Mouse (Mus musculus) MN1 (cell line): ENCODE results near the gene Txlna.

Source experiments
- DNase-seq: peaks from one replicate; pipeline ENCODE4 v3.0.0-alpha.2; 2016; ENCODE audit warnings: low spot score

The Txlna gene

DNA sequence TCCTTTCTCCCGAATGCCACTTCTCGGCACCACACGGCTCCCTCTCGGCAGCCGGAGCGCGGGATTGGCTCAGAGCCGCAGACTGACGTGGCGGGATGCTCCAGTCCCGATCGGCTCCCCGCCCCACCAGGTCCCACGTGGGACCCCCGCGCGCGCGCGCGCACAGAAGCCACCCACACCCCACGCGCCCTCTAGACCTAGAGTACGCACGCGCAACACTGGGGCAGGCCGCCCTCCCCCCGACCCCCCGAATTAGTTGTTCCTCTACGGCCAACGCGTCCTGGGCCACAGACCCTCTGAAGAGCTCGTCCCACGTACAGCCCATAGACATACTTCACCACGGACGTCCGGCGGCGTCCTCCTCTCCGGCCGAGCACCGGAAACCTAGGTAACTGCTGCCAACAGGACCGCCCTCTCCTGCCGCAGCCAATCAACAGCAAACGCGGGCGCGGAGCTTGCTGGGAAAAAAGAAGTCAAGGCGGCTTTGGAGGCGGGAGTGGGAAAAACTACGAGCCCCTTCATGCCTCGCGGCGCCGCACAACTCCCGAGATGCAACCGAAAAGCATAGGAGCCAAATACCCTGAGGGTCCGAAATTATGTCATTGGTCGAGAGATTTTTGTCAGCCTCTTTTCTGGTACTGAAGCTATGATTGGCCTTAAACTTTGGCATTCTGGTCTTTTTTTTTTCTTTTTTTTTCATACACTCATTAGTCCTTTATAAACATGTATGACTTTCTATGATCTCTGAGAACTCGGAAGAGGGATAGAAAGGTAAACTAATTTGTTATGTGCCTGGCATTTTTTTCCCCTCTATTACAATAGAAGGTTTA lies at the start of gene Txlna:
Gene Txlna, minus strand, starts transcription at position 428 of the 830 bp plus-strand sequence.
- peak; percentile 95 for DNase-seq

DNA sequence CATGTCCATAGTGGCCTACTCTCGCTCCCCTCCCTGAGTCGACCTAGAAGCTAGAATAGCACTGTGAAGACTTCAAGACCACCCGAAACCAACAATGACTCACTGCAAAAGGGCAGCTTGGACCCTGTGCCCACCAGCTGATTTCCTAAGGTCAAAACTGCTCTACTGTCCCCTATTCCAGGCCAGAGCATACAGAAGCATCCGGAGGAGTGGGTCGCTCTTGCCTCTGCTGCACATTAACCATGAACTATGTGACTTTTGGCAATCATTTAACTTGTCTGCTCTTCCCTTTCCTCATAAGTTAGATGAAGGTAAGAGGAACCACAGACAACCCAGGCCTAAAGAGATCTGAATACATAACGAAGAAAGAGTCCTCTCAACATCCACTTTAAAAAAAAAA lies 43.7 kb upstream of the Txlna start:
- no peak for DNase-seq

DNA sequence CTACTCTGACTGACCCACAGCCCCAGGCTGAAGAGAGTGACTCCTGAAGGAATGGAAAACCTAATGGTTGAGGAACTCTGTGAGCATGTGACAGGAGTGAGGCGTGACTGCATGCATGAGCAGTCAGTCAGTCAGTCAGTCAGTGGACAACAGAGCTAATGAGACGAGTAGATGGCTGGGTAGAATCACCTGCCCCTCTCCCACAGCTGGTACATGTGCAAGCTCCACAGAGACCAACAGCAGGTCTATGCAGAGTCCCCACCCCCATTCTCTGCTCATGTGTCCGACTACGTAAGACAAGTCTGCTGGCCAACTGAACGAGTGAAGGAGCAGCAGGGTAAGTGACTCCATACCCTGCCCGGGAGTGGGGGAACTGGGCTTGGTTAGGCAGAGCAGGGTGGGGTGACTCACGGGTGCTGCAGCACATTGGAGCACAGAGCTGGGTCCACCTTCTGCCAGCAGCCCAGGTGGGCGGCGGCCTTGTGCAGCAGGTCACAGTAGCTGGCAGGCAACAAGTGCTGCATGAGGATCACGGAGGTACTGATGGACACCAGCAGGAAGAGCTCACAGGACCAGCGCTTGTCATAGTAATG lies 43.1 kb upstream of the Txlna start:
- peak; percentile 30 for DNase-seq

DNA sequence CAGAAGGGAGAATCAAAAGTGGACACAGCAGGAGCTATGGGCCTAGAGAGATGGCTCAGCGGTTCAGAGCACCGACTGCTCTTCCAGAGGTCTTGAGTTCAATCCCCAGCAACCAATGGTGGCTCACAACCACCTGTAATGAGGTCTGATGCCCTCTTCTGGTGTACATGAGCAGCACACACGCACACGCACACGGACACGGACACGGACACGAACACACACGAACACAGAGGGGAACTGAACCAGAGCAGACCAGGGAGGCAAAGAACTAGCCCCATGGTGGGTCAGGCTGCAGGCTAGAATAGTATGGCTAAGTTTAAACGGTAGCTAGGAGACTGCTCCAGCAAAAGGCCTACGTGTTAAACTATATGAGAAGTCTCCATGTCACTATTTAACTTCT lies 41.0 kb upstream of the Txlna start:
- DNase-seq: no peak

DNA sequence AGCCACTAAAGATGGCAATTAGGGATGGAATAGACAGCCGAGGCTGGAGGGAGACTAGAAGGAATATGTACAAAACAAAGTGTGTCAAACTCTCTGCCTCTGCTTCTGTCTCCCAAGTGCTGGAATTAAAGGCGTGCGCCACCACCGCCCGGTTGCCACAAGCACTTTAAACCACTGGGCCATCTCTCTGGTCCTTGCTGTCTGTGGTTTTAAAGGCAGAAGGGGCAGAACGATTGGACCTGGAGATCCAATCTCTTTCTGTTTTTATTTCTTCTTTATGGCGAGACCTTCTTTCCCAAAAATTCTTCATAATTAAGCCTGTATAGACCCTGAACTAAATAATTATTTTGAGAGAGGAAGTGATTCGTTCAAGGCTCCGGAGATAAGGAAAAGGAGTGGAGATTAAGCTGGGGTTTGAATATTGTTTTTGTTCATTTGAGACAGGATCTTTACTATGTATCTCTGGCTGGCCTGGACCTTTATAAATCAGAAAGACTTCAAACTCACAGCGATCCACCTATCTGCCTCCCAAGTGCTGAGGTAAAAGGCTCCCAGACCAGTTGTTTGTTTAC lies 32.1 kb upstream of the Txlna start:
- no peak for DNase-seq

DNA sequence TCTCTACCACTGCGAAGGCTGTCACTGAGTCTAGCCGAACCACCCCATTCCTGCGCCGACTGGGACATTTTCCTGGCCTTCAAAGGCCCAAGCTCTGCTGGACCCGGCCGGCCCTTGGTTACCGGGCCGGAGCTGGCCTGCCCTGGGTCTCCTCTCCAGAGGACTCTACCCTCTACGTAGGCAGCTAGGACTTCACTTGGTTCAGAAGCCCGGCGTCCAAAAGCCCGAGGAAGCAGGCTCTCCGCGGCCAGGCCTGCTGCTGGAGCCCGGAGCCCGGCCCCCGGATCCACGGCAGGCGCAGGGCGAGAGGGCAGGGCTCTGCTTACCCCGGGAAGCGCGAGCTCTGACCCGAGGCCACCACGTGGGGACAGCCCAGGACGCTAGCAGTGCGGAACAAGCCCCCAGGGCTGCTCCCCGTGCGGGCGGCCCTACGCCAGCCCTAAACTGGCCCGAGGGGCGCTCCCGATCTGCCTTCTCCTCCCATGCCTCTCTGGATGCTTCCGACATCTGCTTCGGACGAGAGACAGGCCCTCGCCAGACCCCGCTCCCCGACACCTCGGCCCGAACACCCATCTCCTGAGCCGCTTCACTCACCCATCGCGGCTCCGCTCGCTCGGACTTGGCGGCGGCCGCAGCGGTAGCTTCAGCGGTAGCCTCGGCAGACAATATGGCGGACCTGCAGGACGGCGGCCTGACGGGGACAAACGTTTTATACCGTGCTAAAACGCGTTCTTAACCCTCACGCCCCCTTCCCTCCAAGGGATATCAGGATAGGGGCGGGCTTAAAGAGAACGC lies 31.4 kb upstream of the Txlna start, which contains the start of gene Kpna6:
Gene Kpna6, minus strand, starts transcription at position 685 of the 795 bp plus-strand sequence.
- DNase-seq: peak; percentile 89

DNA sequence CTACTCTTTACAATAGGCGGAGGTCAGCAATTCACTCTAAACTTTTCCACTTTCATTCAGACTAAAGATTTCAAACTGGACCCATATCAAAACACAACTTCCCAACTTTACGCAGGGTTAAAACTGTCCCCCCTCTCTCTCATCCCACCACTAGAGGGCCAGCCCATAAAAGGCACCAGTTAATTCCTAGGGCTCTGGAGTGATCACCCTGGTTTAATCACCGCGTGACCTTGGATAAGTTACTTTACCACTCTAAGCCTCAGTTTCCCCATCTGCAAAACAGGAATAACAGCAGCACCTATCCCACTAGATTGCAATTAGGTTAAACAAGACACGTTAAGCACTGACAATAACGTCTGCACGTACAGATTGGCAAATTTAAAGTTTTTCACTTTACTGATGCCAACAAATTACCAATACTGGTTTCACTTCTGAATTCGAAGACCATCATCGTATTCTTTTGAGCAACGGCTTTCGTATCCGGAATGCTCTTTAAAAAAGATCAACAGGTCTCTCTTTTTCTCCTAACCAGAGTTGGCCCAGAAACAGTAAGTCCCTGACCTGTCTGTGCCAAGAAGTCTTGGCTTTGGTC lies 30.7 kb upstream of the Txlna start:
- peak; percentile 66 for DNase-seq

DNA sequence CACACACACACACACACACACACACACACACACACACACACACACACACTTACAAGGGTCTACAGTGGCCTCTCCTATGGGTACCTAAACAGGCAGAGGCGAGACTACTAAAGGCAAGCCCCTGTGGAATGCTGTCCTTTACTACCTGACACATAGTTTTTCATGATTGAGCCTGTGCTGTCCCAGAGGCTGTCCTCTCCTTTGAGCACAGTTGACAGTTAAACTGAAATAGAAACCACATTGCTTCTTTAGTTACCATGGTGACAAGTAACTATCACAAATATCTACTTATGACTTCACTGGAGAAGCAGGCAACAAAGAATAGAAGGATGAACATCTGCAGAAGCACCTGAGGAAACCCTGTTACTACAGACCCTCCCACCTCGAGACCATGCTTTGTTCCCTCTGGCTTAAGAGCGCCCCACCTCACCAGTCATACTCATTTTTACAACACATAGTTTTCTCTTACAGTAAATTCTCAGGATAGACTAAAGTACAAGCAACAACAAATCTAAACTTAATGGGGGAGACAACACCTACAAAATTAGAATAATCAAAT lies 21.5 kb upstream of the Txlna start:
- DNase-seq: peak; percentile 44

DNA sequence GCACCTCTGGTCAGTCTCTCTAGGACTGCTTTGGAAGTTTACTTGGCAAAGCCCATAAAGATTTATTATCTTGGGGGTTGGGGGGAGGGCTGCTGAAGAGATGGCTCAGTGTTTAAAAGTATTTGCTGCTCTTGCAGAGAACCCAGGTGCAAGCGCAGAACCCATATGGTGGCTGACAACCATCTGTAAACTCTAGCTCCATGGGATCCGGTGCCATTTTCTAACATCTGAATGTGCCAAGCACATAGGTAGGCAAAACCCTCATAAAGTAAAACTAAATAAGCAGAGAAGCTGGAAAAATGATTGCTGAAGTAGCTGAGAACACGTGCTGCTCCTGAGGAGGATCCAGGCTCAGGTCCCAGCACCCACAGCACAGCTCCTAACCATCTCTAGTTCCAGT lies 20.7 kb upstream of the Txlna start:
- DNase-seq: no peak

DNA sequence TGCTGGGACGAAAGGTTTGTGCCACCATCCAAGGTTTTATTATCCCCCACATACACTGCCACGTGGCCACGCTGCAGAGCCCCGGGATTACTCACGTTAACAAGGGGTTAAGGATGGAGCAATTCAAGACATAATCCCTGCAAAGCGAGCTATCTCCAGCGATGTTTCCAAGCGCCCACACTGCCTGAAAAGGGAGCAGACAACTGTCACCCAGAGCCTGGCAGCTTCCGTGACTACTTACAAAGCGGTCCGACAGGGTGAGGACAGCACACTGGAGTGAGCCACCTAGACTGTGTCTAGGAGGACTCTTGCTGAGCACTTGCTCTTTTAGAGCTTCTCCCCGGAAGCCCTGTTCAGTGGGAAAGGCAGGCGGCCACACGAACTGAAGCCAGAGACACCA lies 13.9 kb upstream of the Txlna start:
- DNase-seq: no peak

DNA sequence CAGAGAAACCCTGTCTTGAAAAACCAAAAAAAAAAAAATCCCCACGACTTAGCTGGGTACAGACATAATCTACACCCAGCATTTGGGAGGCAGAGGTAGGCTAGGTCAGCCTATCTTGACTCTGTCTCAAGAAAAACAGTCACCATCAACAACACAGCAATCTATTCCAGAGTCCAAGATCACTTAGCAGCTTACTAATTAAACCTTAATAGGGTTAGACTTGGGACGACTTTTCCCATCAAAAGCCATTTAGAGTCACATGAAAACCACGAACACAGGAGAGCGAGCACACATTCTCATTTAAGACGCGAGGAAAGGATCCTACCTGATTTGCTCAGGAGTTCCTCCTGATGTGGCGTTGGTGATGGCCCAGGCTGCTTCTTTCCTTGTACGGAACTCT lies 9.5 kb upstream of the Txlna start:
- no peak for DNase-seq

DNA sequence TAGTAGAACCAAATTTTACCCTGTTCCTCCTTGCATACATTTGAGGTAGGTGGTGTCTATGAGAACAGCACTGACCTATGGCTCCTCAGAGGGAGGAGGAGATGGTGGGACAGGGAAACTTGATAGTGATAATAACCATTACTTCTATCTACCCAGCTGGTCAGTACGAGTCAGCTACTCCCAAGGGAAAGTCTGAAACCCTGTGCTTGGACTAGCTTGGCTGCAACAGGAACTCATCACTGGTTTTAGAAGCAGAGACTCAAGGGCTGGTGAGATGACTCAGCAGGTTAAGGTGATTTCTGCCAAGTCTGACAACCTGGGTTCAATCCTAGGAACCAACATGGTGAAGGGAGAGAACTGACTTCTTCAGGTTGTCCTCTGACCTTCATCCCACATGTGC lies 7.8 kb upstream of the Txlna start:
- no peak for DNase-seq

DNA sequence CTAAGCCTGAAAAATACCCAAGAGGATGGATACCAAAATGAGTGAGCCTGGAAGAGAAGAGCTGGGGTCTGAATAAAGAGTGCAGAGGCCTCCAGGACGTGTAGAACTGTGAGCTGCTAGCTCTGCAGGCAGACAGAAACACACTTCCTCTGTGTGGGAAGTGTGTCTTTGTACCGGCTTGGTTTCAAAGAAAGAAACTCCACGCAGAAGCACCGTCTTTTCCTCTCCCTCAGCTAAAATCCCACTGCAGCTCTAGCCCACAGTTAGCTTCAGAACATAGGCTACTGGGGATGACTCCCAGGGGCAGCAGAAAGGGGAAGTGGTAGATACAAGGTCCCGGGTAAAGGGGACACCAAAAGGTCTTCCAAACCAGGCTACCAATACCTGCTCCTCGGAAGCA lies 4.3 kb upstream of the Txlna start:
- DNase-seq: no peak

DNA sequence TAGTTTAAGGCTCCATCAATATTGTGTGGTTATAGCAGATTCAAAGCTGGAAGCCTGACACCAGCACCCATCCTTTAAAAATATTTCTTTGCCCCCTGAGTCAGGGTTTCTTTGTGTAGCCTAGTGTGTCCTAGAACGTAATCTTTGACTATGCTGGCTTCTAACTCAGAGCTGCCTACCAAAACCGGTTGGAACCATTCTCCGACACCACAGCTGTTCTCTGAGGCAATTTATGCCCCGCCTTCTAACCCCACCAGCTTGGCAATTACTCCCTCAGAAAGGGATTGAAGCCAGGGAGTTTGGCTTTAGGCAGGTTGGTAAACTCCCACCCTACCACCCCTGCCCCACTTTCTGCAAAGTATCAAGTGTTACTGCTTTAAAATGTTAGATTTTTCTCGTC lies 891 bp upstream of the Txlna start:
- no peak for DNase-seq

DNA sequence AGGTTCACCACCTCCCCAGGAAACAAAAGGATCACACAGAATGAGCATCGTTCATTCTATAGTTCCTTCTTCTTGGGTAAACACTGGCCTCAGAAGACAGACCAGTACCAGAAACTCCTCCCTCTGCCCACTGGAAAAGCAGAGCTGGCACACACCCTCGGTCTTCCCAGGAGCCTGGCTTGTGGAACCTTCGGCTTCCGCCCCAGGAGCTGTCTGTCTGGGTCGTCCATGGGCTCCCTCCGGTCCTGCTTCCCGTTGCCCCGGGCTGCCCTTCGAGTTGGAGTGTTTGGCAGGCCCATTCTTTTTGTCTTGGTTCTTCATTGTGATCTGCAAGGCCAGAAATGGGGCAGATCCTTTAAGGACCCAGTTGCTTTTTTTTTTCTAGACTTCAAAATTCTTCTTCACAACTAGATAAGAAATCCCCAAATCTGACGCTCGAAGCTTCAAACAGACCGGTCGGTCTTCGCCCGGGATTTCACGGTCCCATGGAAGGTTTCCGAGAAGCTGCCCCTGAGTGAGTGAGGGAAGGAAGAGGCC lies 696 bp downstream of the Txlna start:
- peak; percentile 49 for DNase-seq

DNA sequence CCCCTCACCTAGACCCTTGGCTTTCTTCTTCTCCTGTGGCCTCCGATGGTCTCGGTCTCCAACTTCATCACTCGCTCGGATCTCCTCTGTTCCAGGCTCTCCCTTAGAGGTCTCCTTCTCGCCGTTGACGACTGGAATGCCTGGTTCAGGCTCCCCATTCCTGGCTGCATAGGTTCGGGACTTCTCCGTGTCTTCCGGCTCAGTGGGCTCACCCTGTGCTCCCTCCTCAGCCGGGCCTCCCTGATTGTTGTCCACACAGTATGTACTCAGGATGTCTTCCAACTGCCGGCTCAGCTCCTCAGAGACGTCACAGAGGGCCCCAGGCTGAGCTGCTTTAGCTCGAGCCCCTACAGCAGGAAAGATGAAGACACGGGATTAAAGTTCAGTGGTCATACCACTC lies 1.6 kb downstream of the Txlna start:
- no peak for DNase-seq

DNA sequence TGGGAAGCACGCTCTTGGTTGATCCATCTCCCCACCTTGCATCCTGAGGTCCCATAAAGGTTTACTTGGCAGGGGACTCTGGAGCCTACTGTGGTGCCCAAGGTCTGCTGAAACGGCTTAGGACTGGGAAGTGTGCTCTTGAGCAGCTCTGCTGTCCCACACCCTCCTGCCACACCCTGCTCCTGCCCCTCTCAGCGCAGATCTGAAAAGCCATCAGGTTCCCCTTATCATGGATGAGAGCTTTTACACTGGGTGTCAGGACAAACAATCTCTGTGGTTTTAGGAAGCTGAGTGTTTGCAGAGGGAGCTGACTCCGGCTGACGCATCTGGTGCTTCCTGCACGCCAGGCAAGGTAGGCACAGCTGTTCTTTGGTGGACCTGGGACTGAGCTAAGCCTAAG lies 7.0 kb downstream of the Txlna start:
- no peak for DNase-seq

DNA sequence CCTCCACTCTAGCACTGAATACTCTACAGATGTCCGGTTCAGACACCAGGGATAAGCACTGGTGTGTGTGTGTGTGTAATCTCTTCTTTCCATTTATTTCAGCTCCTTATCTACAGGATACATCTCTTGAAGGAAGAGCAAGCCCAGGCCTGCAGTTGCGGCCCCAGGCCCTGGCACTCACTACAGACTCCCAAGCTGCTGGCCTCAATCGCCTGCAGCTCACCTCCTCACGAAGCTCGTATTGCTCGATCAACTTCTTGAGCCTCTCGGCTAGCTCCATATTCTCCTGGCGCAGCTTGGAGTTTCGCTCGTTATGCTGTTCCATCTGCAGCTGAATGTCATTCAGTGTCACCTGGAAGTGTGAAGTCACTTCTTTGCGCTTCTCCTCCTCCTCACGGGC lies 9.0 kb downstream of the Txlna start:
- no peak for DNase-seq

DNA sequence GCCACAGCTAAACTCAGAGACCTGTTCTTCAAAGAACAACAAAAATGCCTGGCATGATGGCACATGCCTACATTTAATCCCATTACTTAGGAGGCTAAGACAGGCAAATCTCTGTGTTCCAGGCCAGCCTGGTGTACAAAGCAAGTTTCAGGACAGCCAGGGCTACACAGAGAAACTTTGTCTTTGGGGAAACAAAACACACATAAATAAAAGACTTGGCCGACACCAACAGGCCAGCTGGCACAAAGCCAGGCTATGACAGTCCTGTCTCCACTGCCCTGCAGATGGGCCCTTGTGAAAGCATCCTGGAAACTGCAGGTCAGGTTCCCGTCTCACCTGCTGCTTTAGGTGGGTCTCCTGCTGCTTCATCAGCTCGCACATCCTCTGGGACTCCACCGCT lies 9.9 kb downstream of the Txlna start:
- peak; percentile 59 for DNase-seq

DNA sequence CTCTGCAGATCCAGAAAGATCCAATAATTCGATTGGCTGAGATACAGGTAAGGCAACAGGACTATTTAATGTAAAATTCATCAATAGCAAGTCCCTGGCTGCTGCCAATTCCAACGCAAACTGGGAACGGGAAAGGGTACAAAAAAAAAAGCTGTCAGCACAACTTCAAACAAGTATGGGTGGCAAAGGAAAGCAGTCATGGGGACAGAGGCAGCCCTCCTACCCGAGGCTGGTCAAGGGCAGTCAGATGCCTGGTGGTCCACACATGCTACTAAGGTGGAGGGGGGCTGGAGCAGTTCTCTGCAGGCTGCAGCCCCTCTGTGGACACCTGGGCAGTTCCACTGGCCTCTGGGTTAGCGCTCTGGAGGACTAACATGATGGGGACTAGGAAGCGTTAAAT lies 14.8 kb downstream of the Txlna start:
- DNase-seq: no peak

DNA sequence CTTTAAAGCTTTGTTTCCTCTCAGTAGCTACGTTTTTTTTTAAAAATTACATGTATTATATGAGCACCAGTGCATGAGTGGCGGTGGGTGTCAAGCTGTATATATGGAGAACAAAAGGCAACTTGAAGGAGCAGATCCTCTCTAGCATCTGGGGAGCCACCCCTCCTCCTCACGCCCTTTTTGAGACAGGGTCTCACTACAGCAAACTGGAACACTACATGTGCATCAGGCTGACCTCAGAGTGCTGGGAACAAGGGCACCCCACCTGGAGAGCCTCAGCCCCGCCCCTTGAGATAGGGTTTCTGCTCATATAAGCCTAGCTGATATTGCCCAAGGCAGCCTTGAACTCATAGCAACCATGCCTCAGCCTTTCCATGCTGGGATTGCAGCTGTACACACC lies 15.4 kb downstream of the Txlna start:
- no peak for DNase-seq

DNA sequence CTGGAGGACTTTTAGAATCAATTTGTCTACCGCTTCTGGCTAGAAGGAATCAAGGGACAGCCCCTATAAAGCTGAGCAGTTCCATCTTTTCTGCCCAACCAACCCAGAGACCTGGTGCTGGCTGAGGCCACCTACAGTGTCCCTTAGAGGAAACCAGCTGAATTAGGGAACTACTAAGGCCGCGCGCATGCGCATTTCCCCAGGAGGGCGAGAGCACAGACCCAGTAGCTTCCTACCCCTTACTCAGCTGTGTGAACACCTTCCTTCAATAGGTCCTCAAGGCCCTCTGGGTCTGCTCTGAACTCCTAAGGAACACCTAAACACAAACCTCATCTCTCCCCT lies 15.9 kb downstream of the Txlna start:
- DNase-seq: no peak
